Mouse (Mus musculus) MEL-GATA-1-ER (cell line): ENCODE data around the gene Trim80.

Experiments
- DNase-seq: peaks from one replicate; pipeline ENCODE4 v3.0.0-alpha.2; 2012; ENCODE audit warnings: low read depth; ENCODE audit errors: extremely low read depth

Gene Trim80

GRCm38 (mm10) chr11:115439906-115440595 is at the start of gene Trim80:
Gene Trim80, plus strand, starts transcription at chr11:115440545.
- DNase-seq = no peak

- no peak for DNase-seq
These were observed 49.0 kb upstream of the Trim80 start for GRCm38 (mm10) chr11:115391358-115391757.

GRCm38 (mm10) chr11:115393721-115394325 is 46.5 kb upstream of the Trim80 start:
- DNase-seq = no peak

GRCm38 (mm10) chr11:115398085-115398484 is 42.3 kb upstream of the Trim80 start:
- no peak for DNase-seq

GRCm38 (mm10) chr11:115400126-115400525 is 40.2 kb upstream of the Trim80 start:
- DNase-seq = no peak

GRCm38 (mm10) chr11:115400630-115401391 is 39.5 kb upstream of the Trim80 start:
- no peak for DNase-seq

- DNase-seq = peak; percentile 70
These were observed 36.8 kb upstream of the Trim80 start, which contains the start of gene Mrpl58 for GRCm38 (mm10) chr11:115403338-115404124. Gene Mrpl58, plus strand, starts transcription at chr11:115403752.

GRCm38 (mm10) chr11:115405723-115406122 is 34.6 kb upstream of the Trim80 start:
- no peak for DNase-seq

GRCm38 (mm10) chr11:115406858-115407401 is 33.4 kb upstream of the Trim80 start:
- no peak for DNase-seq

GRCm38 (mm10) chr11:115408266-115408920 is 32.0 kb upstream of the Trim80 start:
- no peak for DNase-seq

GRCm38 (mm10) chr11:115409556-115409955 is 30.8 kb upstream of the Trim80 start:
- no peak for DNase-seq

- DNase-seq = peak; percentile 93
These were observed 20.7 kb upstream of the Trim80 start, which contains the start of the genes Atp5h and Kctd2 for GRCm38 (mm10) chr11:115419531-115420237. Gene Atp5h, minus strand, starts transcription at chr11:115419962. Gene Kctd2, plus strand, starts transcription at chr11:115420128.

- no peak for DNase-seq
These were observed 19.8 kb upstream of the Trim80 start for GRCm38 (mm10) chr11:115420336-115421190.

- no peak for DNase-seq
These were observed 19.0 kb upstream of the Trim80 start for GRCm38 (mm10) chr11:115421328-115421727.

GRCm38 (mm10) chr11:115421972-115422371 is 18.4 kb upstream of the Trim80 start:
- no peak for DNase-seq

GRCm38 (mm10) chr11:115423091-115423490 is 17.3 kb upstream of the Trim80 start:
- no peak for DNase-seq

- no peak for DNase-seq
These were observed 15.7 kb upstream of the Trim80 start for GRCm38 (mm10) chr11:115424666-115425065.

- no peak for DNase-seq
These were observed 14.7 kb upstream of the Trim80 start for GRCm38 (mm10) chr11:115425671-115426070.
